Mouse (Mus musculus) embryo, embryonic 10.5 days (tissue): ENCODE measurements around the gene Srgap1.

Experiments used
- DNase-seq: peaks from one replicate; pipeline ENCODE4 v3.0.0-alpha.2; 2015; ENCODE audit warnings: low spot score

Srgap1 gene

DNA sequence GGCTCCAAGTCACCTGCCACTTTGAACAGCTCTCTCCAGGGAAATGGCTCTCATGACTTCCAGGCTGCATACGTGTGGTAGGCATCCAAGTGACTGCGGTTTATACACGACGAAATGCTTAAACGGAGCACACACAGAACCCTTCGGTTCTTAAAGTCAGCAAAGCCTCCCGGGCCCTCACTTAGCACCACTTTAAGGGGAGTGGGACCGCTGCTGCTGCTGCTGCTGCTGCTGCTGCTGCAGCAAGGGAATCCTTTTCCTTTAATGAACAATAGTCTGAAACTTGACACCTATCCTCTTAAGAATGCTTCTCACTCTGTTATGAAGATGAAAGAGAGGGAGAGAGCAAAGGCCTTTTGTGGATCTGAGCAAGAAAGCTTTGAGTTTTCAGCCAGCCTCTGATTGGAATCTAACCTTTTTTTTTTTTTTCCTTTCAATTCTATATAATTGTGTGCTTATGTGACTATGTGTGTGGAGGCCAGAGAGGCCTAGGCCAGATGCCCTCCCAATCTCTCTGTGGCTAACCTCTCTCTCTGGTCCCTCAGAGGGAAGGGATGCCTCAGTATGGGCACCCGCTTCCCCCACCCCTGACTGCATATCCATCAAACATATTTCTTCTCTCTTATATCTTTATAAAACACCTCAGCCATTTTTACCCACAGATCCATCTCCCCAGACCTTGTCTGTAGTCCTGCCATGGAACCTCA, 161.4 kb downstream of the Srgap1 start:
- DNase-seq = peak; percentile 62

DNA sequence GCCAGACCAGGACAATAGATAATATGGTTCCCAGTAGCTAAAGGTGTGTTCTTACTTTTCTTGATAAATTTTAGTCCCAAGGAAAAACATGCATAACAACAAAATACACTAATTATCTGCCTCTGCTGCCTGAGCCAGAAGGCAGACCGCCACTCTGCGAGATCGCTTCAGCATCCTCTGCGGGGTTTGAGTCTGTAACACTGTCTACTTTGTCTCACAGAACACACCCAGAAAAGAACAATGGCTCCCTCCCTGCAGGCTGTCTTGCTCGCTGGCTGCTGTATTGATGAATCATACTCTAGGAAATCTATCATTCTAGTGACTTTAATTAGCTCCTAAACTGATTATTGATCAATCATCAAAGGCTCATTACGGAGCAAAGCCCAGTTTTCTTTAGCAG, 164.7 kb downstream of the Srgap1 start:
- peak; percentile 63 for DNase-seq

DNA sequence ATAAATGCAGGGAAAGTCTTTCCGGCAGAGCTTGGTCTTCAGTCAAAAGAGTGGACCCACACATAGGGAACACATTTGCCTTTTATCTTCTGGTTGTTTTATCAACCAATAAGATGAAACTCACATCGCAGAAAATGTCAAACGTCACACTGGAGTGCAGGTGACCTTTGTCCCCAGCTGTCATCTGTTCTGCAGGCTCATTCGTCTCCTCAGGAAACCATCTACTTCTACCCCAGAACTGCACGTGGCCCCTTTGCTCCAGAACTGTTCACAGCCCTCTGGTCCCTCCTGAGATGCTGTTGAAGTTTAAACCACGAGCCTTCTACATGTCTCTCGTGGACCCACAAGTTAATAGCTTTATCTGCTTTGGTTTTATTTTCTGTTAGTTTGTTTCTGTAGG, 168.3 kb downstream of the Srgap1 start:
- DNase-seq = peak; percentile 39

DNA sequence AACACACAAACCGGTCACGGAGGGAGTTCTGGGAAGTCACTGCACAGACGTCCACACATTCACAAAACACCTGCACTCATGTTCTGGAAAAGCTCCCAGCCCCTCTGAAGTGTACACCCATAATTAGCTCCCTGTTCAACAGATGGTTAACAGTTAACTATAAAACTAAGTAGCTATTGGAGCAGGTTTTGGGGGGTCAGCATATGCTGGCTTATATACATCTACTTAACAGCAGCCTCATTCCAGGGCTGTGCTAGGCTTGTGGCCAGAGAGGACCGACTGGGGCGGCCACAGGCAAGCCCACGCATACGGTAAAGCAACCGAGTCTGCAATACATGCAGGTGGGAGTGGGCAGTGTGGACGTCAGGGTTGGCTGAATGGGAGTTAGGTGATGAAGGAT, 169.2 kb downstream of the Srgap1 start:
- DNase-seq = no peak

DNA sequence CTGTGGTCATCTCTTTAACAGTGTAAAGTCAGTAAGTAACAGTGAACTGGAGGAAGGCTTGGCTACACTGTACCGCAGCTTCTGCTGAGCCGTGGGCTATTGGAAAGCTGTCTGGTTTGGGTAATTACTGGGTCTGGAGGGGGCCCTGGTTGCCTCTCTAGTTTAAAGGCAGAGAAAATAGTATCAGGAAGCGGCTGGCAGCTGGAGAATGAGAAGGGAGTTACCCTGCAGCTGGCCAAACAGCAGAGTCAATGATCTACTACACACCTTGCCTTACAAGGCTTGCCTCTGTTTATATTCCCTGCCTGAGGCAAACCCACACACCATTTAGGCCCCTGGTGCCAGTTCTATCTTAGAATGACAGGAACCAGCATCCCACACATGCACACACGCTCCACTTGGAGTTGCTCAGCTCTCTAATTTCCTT, 174.0 kb downstream of the Srgap1 start:
- DNase-seq = peak; percentile 36

DNA sequence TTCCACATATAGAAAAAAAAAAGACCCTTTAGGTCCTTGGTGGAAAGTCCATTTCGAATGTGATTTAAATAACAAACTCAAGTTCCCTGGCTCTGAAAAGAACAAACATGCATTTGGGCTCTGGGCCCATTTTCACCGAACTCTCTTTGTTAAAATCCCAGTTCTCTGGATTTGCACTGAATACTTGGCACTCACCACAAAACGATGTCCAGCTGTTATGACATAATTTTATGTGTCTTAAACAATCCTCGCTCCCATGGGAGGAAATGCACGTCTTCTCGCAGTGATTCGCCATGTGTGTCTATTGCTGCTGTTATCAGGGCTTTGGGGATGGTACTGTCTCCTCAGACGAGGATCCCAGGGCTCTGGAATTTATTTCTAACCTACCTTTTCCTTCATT, 177.2 kb downstream of the Srgap1 start:
- no peak for DNase-seq

DNA sequence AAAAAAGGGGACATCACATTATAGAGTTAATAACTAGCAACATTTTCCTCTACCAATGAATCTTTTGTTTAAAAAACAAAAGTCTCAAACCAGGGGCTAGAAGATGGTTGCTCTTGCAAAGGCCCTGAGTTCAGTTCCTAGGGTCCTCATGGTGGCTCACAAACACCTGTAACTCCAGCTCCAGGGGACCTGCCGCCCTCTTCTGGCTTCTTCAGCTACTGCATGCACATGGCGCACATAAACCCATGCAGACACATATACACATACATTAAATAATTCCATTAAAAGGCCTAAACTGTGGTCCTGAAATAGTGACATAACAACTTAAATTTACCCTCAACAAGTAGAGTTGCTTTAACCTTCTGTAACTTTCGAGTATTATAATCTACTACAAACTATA, 178.9 kb downstream of the Srgap1 start:
- DNase-seq = no peak

DNA sequence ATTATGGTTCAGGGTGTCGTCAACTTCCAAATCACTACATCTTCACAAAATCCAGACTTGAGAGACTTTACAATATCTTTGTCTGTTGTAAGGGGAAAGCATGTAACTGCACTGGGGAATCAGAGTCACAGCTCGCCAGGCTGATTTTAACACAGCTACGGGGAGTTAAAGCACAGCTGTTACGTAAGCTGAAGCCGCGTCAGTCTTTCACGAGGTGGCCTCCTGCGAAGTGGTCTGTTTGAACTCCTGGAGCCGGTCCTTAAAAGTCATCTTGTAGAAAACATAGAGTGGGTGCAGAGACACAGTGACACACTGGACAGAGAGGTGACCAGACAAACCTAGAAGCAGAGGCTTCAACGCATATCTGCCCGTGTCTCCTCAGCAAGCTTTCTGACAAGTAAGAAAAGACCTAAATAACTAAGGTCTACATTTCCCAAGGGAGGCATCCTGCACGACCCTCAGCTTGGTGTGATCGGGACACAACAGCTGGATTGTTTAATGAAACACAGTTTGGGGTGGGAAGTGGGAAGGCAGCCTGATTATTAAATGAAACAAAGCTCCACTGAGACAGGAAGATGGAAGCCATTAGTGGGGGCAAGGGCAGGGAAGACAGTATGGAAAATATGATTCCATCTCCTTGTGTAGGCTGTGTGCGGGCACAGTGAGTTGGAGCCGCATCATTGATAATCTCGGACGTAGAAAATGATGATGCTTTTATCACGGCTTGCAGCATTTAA, 181.4 kb downstream of the Srgap1 start:
- DNase-seq = no peak

DNA sequence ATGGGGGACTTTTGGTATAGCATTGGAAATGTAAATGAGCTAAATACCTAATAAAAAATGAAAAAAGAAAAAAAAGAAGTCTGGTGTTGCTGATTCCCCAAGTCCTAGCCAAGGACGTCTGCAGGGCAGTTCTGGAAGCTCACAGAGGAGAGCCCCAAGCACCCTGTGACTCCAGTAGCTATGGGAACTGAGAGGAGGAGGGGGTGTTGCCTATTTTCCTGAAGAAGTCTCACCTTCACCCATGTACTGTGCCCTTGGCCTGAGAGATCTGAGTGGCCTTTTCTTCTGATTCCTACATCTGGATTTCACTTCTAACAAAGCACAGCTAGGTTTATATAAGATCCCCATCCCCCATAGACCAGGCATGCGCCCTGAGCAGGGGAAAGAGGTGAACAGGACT, 186.2 kb downstream of the Srgap1 start:
- no peak for DNase-seq

DNA sequence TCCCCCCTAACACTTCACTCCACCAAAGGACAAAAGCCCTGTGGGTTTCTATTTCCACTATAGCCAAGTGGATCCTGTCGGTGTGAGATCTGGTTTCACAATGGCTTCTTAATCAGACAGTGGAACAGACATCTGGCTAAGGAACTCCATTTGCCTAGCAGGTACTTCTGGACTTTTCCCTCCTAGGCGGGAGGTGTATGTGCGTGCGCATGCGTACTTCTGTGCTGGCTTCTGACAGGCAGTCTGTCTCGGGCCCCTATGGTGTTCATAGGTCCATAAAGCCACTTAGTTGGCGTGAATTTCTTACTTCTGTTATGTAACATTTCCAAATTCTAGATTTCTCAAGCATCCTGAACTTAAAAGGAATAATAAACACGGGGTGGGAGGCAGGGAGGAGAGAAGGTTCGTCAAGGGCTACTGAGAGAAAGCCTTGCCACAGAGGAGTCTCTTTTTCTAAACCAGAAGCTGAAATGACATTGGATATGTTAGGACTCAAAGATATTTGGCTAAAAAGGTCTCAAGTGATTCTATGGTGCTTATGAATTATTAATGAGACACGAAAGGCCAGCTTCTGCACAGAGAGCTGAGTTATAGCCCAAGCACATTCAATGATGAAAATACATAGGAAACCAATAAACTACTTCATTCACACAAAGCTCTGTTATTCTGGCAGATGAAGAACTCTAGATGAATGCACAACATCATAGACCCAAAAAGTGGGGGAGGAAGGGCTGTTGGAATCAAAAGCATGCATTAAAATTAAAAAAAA, 187.1 kb downstream of the Srgap1 start:
- DNase-seq = no peak

DNA sequence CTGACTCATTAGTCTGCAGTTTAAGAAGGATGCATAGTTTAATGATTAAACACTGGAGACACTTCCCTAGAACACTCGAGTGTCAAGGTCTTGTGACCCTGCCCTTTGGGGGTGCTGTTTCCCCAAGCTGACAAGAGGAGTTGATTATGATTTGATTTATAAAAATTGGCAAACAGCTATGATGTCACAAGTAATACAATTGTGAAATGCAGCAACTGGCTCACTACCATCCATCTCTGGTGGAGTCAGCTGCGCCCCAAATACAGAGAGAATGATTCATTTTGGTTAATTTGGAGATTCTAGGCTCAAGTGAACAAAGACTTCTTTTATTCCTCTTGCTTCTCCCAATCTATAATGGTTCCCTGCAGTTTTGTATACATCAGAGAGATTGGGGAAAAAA, 188.2 kb downstream of the Srgap1 start:
- no peak for DNase-seq

DNA sequence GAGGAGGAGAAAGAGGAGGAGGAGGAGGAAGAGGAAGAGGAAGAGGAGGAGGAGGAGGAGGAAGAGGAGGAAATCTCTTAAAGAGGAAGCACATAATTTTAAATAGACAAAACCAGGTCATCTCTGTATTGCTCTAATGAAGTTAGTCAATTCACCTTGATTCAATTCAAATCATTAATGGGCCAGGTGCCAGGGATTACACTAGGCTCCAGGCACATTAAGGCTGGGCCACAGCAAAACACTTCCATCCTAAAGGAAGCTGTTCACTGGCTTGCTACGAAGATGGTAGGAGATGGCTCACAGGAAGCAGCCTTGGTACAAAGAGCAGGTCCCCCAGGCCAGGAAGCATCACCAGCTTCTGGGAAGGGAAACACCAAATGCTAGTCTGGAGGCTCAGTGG, 189.0 kb downstream of the Srgap1 start:
- no peak for DNase-seq

DNA sequence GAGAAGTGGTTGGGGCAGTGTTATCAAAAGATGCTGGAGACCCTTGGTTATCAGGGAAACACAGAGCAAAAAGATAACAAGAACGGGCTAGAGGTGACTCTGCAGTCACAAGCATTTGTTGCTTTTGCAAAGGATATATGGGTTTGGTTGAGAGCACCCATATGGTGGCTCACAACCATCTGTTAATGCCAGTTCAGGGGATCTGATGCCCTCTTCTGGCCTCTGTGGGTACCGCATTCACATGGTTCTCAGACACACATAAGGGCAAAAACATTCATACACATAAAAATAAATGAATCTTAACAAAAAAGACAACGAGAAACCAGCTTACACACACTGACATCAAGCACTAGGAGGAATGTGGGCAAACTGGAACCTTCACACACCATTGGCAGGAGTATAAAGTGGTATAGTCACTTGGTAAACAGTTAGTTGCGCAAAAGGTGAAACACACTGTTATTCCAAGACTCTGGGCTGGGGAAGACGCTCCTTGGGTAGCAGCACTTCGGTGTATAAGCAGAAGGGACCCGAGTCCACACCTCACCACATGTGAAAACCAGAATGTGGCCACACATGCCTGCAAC, 191.2 kb downstream of the Srgap1 start:
- DNase-seq = no peak

DNA sequence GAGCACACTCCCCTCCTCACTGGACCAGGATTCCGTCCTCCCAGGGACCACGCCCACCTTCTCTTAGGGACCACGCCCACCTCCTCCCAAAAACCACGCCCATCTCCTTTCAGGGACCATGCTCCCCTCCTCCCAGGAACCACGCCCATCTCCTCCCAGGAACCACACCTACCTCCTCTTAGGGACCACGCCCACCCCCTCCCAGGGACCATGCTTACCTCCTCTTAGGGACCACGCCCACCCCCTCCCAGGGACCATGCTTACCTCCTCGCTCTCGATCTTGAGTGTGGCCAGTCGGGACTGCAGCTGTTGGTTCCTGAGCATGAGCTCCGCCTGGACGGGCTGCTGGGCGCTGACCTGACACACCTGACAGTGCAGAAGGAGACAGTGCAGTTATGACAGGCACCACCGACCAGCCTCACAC, 193.7 kb downstream of the Srgap1 start:
- DNase-seq = no peak

DNA sequence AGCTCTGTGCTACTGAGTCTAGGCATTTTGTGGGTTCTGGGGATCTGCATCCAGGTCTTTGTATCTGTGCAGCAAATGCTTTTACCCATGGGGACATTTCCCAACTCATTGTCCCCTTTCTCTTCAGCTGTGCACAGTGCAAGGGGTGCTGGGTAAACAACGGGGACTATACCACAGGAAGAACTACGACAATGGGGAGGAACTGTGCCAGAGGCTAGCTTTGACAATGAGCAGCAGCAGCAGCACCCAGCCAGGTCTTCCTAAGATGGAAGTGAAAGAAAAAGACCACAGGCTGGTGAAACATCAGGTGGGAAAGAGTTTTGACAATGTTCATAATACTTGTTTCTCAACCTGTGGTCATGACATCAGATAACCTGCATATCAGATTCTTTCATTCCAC, 197.6 kb downstream of the Srgap1 start:
- no peak for DNase-seq

DNA sequence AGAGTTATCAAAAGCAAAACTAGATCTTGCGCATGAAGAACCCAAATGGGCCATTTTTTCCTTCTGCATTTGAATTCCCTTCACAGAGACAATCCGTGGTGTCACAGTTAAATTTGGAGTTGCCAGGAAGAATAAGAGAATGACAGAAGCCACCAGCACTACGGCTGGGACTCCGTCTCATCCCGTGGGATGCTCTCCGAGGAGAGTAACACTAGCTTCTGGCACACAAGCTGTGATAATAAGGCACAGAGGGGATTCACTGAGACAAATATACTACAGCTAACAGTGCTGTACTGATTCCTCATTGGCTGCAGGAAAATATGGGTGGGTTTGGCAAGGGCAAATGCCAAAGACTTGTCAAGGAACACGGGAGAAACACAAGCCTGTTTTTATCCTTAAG, 201.4 kb downstream of the Srgap1 start:
- DNase-seq = no peak

DNA sequence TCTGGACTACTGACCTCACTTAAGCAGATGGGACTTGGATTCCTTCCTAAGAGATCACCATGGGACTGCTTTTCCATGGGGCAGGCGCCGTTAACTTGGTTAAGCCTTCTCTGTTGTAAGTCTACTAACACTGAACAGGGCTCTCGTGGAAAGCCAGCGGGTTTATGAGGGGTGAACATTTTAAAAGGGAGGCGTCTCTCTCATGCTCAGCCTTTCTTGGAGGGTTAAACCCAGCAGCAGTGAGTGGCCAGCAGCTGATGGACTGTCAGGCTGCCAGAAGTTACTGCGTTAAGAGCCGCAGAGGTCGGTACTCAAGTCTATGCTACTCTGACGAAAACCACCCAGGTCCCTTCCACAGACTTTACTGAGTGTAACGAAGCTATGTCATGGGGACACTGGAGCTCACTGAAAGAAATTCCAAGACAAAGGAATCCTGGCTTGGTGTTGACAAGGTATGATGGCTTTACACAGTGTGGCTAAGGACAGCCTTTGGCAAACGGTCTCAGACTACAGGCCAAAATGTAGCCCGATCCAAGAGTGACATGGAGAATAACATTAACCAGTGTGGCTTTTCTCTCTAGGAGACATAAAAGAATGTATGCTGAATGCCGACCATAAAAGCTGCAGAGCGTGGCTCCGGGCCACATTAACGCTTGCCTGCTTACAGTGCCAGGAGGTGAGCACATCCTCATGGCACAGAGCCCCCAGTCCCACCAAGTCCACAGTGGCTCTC, 209.8 kb downstream of the Srgap1 start:
- DNase-seq = no peak

DNA sequence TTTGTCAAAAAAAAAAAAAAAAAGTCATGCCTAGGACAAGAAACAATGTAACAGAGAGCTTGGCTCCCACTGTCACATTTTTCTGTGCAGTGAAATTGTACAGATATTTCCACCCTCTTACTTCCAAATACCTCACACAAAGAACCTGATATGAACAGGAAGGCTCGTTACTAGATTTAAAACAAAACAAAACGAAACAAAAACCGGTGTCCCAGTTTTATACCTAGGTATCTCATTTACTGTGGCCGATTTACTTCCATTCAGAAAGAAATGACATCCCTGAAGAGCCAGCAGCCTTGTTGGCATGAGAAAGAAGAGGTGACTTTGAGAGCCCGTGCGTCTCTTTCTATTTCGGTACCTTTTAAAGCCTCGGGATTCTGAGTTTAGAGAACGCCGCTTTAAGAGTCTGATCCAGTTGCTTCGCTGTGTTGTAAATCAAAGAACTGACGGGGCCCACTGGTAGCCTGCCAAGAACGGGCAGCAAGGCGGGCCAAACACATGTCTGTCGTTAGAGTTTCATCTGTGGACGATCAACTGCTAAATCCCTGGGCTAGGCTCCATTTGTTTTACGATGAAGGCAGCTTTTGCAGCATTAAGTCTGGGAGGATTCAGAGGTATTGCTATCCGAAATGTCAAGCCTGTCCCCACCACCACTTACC, 210.5 kb downstream of the Srgap1 start:
- peak; percentile 38 for DNase-seq

DNA sequence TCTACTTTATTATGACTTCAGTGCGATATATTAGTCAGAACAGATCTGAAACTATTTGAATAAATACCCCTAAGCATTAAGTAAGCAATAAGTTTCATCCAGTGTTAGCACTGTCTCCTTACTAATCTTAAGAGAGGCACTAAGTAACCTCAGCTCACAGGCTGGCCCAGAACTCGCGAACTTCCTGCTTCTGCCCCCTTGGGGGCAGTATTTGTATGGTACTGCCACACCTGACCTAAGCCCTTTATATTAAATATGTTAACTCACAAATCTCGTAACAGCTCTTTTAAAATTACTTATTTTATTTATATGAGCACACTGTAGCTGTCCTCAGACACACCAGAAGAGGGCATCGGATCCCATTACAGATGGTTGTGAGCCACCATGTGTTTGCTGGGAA, 213.7 kb downstream of the Srgap1 start:
- peak; percentile 26 for DNase-seq

DNA sequence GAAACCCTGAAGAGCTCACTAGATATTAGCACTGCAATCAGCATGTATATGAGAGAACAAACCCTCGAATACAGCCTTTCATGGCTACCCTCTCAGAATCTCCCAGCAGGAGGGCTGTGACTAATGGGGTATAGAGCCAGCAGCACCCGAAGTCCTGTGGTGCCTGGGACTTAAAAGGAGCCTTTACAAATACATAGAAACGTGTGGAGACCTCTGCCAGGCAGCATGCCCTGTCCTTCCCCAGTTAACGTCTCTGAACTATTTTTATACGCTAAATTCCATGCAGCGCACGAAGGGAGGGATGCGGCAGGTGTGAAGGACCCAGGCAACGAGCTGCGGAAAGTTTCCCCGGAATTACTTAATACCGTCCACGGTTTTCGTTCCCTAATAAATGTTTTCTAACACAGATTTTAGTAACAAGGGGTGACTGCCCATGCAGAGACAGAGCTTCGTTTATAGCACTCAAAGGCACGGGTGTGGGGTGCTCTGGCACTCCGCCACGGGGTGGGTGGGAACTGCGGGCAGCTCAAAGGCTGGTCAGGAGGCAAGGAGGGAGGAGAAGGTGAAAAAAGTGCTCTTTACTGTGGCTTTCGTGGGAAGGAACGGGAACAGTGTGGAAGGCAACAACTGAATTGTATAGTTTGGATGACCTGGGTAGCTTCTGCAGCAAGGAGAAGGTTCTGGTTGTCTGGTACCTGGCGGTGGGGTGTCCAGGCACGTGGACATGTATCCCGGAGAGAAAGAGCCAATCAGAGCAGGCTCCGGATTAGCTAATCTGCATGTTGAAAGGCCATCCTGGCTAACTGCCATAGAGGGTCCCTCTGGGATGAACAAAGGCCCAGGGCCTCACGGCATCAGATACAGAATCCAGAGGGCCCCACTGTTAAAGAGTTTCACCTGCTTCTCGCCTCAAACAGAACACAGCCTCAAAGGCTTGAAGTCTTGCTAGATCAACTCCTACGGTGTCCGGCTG, 216.5 kb downstream of the Srgap1 start:
- no peak for DNase-seq
